Mouse (Mus musculus): ENCODE data around the gene 1700003E16Rik.

- TF ChIP-seq CTCF (IDR thresholded peaks at IDR 0.05 in 2 of 3, conservative IDR thresholded peaks at IDR 0.05 in 1 of 3; ENCODE audit: control insufficient read depth in 1 of 3, insufficient read depth in 1 of 3, low read depth in 2 of 3, low read length in 3 of 3, poor library complexity in 1 of 3, severe bottlenecking in 1 of 3) (no peak), EP300 (IDR thresholded peaks at IDR 0.05; ENCODE audit: low read depth in 1 of 2, low read length in 2 of 2) (no peak), ZC3H11A (IDR thresholded peaks at IDR 0.05; ENCODE audit: low read depth, low read length) (no peak), USF1 (IDR thresholded peaks at IDR 0.05; ENCODE audit: low read depth, low read length) (no peak)
These were observed 47.1 kb downstream of the 1700003E16Rik start for GRCm38 (mm10) chr6:83203320-83203719.
